Mouse (Mus musculus): ENCODE results near the gene Il1b. TPM values are rescaled to one million over a fixed set of nuclear protein-coding genes. Genes with fewer than 3 reads are reported as not detected.

Gene Il1b
- polyA plus RNA-seq (2012; rRNA removed; ENCODE audit: low replicate concordance): 0.19 and 1.1 TPM in 2 replicates

DNA sequence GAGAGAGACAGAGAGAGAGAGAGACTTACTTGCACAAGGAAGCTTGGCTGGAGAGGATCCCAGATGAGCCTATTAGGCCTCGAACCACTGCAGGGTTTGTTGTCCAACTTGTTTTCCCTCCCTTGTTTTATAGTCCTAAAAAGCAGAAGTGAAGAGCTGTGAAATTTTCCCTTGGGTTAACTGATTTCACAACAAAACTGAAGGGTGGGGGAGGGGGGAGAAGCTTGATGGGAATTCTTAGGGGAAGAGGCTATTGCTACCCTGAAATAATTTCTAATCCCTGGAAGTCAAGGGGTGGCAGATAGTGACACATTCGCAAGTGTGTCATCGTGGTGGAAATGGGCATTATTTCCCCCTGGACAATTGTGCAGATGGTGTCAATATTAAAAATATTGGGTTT, at the start of gene Il1b:
Il1b (minus strand) TSS at position 101 of the 400 bp plus-strand sequence.

Other genes with a start within 250 kb of the Il1b start
- gene Chchd5, start 241.4 kb downstream of the Il1b start, polyA plus RNA-seq (2012; rRNA removed; ENCODE audit: low replicate concordance): 38.0 and 44.5 TPM in 2 replicates
- 23.1 and 25.2 TPM in 2 replicates for gene Slc20a1, start 172.4 kb downstream of the Il1b start, polyA plus RNA-seq (2012; rRNA removed; ENCODE audit: low replicate concordance)
- 0.14 and 0.17 TPM in 2 replicates for gene Ckap2l, start 73.9 kb downstream of the Il1b start, polyA plus RNA-seq (2012; rRNA removed; ENCODE audit: low replicate concordance)
- 0.10 and 0.59 TPM in 2 replicates for gene Il1a, start 61.2 kb downstream of the Il1b start, polyA plus RNA-seq (2012; rRNA removed; ENCODE audit: low replicate concordance)
- gene F830045P16Rik, start 165.5 kb upstream of the Il1b start, polyA plus RNA-seq (2012; rRNA removed; ENCODE audit: low replicate concordance): 0.08 and 0.19 TPM in 2 replicates
- 72.3 and 74.6 TPM in 2 replicates for gene Sirpa, start 221.7 kb upstream of the Il1b start, polyA plus RNA-seq (2012; rRNA removed; ENCODE audit: low replicate concordance)

Data from mammary gland, adult 2 months (tissue).